Mouse (Mus musculus) G1E (cell line): Measurements from ENCODE around the gene Tbx3.

Experiments used
- CTCF ChIP-seq: IDR thresholded peaks from 2 replicates; pipeline ENCODE4 v1.5.1; 2012; ENCODE audit warnings: low read depth, low read length, inconsistent platforms, mixed read lengths
- GATA1 ChIP-seq: IDR thresholded peaks from 2 replicates; pipeline ENCODE4 v1.6.1; 2012; ENCODE audit warnings: borderline replicate concordance, low read length, inconsistent platforms, mixed read lengths
- POLR2AphosphoS5 ChIP-seq: IDR thresholded peaks from 2 replicates; pipeline ENCODE4 v1.6.1; 2012; ENCODE audit warnings: low read depth, low read length, inconsistent platforms; ENCODE audit not compliant: insufficient replicate concordance
- TAL1 ChIP-seq: conservative IDR thresholded peaks from 2 replicates; pipeline ENCODE4 v1.6.1; 2012; ENCODE audit warnings: low read depth, low read length, inconsistent platforms, mixed read lengths

GRCm38 (mm10) chr5:119656856-119657255 lies 13.6 kb upstream of the Tbx3 start:
- TF ChIP-seq CTCF (no peak), GATA1 (no peak), POLR2AphosphoS5 (no peak), TAL1 (no peak)
